Comparison of ENCODE assay signal across 32 mouse cellular contexts in genomic region chr7:135397096-135397495, GRCm38 (mm10). TPM values are rescaled to one million over a fixed set of nuclear protein-coding genes. Genes with fewer than 3 reads are reported as not detected.
DNase-seq lines count a peak whose midpoint lies in the region; ATAC-seq lines count a peak whose summit lies in the region.
"Had no signal": no experiment of that assay in that cellular context is flagged by ENCODE, and none has a peak within 500 bp of the region (broad histone marks: within the 10 kb centered on the region; RNA-seq: fewer than 3 reads in every experiment).

No protein-coding gene starts in this region.

- no peaks in the 10 kb centered on the region for H3K9me3 ChIP-seq in heart, embryonic 10.5 days
- H3K9me3 ChIP-seq in heart, embryonic 13.5 days, result no peaks in the 10 kb centered on the region
- H3K9me3 ChIP-seq in liver, embryonic 13.5 days (replicated peaks), result no peaks in the 10 kb centered on the region
- no peaks in the 10 kb centered on the region for H3K9me3 ChIP-seq in liver, embryonic 15.5 days (replicated peaks)
- H3K9me3 ChIP-seq: embryonic facial prominence, embryonic 12.5 days; embryonic facial prominence, embryonic 15.5 days; forebrain, embryonic 12.5 days; hindbrain, embryonic 10.5 days; hindbrain, embryonic 13.5 days; intestine, embryonic 15.5 days had no signal

- DNase-seq in heart, embryonic 10.5 days (ENCODE audit: low spot score), result peak; percentile 67
- DNase-seq in heart, postnatal 14 days, result no peak
- DNase-seq in heart, postnatal 10 days, result no peak
- DNase-seq in liver, embryonic 13.5 days, result no peak
- DNase-seq: adrenal gland, adult 2 months; adrenal gland, postnatal 14 days; cerebellum, adult 11 months; cerebellum, adult 2 months; cerebellum, adult 9-11 months; cerebellum, postnatal 25 days; gastrocnemius, postnatal 10 days; heart, adult 18-20 months; kidney, adult 11 months had no signal

- H3K9ac ChIP-seq in heart, embryonic 13.5 days, result no peak overlapping the region
- no peak overlapping the region for H3K9ac ChIP-seq in liver, embryonic 13.5 days
- no peak overlapping the region for H3K9ac ChIP-seq in liver, embryonic 15.5 days
- H3K9ac ChIP-seq: embryonic facial prominence, embryonic 12.5 days; embryonic facial prominence, embryonic 15.5 days; forebrain, embryonic 12.5 days; hindbrain, embryonic 13.5 days; intestine, embryonic 15.5 days had no signal

- no peak overlapping the region for H3K4me3 ChIP-seq in heart, embryonic 10.5 days
- H3K4me3 ChIP-seq in heart, embryonic 13.5 days, result no peak overlapping the region
- H3K4me3 ChIP-seq in liver, embryonic 13.5 days (replicated peaks), result no peak overlapping the region
- H3K4me3 ChIP-seq in liver, embryonic 15.5 days (replicated peaks), result no peak overlapping the region
- H3K4me3 ChIP-seq: embryonic facial prominence, embryonic 12.5 days; embryonic facial prominence, embryonic 15.5 days; forebrain, embryonic 12.5 days; hindbrain, embryonic 10.5 days; hindbrain, embryonic 13.5 days; intestine, embryonic 15.5 days had no signal

- no peaks in the 10 kb centered on the region for H3K27me3 ChIP-seq in heart, embryonic 10.5 days (ENCODE audit: insufficient read depth, poor library complexity, severe bottlenecking)
- H3K27me3 ChIP-seq in heart, embryonic 13.5 days (replicated peaks), result peaks cover 14% of the 10 kb centered on the region
- H3K27me3 ChIP-seq in liver, embryonic 13.5 days, result peaks cover 7% of the 10 kb centered on the region
- H3K27me3 ChIP-seq in liver, embryonic 15.5 days, result peaks cover 27% of the 10 kb centered on the region
- H3K27me3 ChIP-seq: embryonic facial prominence, embryonic 12.5 days; embryonic facial prominence, embryonic 15.5 days; intestine, embryonic 15.5 days had no signal

- 0 out of 2 replicates have a peak, but pooled peaks cover 4% of the 10 kb centered on the region for H3K4me1 ChIP-seq in heart, embryonic 10.5 days
- H3K4me1 ChIP-seq in heart, embryonic 13.5 days, result no peaks in the 10 kb centered on the region; the same call in 1 of the 2 replicates
- peaks cover 36% of the 10 kb centered on the region for H3K4me1 ChIP-seq in liver, embryonic 13.5 days (replicated peaks)
- peaks cover 22% of the 10 kb centered on the region for H3K4me1 ChIP-seq in liver, embryonic 15.5 days (replicated peaks)
- H3K4me1 ChIP-seq: embryonic facial prominence, embryonic 12.5 days; embryonic facial prominence, embryonic 15.5 days; intestine, embryonic 15.5 days had no signal

- no peak for ATAC-seq in heart, embryonic 13.5 days (ENCODE audit: extremely low read depth, insufficient number of reproducible peaks, low FRiP score, low TSS enrichment)
- ATAC-seq in liver, embryonic 13.5 days (ENCODE audit: low read depth), result no peak
- no peak for ATAC-seq in liver, embryonic 15.5 days (ENCODE audit: insufficient read depth)
- ATAC-seq: CD4-positive, CD25-positive, alpha-beta regulatory T cell, adult 4 months; forebrain, embryonic 16.5 days; hindbrain, embryonic 16.5 days; intestine, embryonic 15.5 days had no signal

- intact Hi-C loops in heart, postnatal 14 days (cut with DNase I), result no loop called here
- intact Hi-C loops in heart, postnatal 10 days (cut with DNase I), result no loop called here

- peak overlapping the region; percentile 40; the same call in 1 of the 2 replicates for H3K4me2 ChIP-seq in heart, embryonic 13.5 days
- no peak overlapping the region; the same call in 1 of the 2 replicates for H3K4me2 ChIP-seq in liver, embryonic 13.5 days
- H3K4me2 ChIP-seq in liver, embryonic 15.5 days, result no peak overlapping the region
- H3K4me2 ChIP-seq: embryonic facial prominence, embryonic 12.5 days; embryonic facial prominence, embryonic 15.5 days; forebrain, embryonic 12.5 days; hindbrain, embryonic 13.5 days; intestine, embryonic 15.5 days had no signal

- 64% methylated on average over 6 of the region's 6 CpGs for WGBS in heart, embryonic 10.5 days
- 62% methylated on average over 6 of the region's 6 CpGs for WGBS in heart, embryonic 13.5 days
- WGBS in liver, embryonic 13.5 days (ENCODE audit: insufficient replicate concordance), result 70% methylated on average over 6 of the region's 6 CpGs
- 60% methylated on average over 6 of the region's 6 CpGs for WGBS in liver, embryonic 15.5 days (ENCODE audit: insufficient replicate concordance)

- peak overlapping the region; percentile 52; the same call in 1 of the 2 replicates for H3K27ac ChIP-seq in heart, embryonic 10.5 days
- H3K27ac ChIP-seq in heart, embryonic 13.5 days (replicated peaks), result no peak overlapping the region; the same call in 1 of the 2 replicates
- H3K27ac ChIP-seq in liver, embryonic 13.5 days, result peak overlapping the region; percentile 76
- 0 out of 2 replicates have a peak overlapping the region, but pooled peaks have one; percentile 66 for H3K27ac ChIP-seq in liver, embryonic 15.5 days (replicated peaks)
- H3K27ac ChIP-seq: embryonic facial prominence, embryonic 12.5 days; embryonic facial prominence, embryonic 15.5 days; forebrain, embryonic 12.5 days; hindbrain, embryonic 10.5 days; hindbrain, embryonic 13.5 days; intestine, embryonic 15.5 days had no signal

- no peaks in the 10 kb centered on the region for H3K36me3 ChIP-seq in heart, embryonic 10.5 days
- no peaks in the 10 kb centered on the region for H3K36me3 ChIP-seq in heart, embryonic 13.5 days
- no peaks in the 10 kb centered on the region for H3K36me3 ChIP-seq in liver, embryonic 13.5 days
- no peaks in the 10 kb centered on the region for H3K36me3 ChIP-seq in liver, embryonic 15.5 days (replicated peaks)
- H3K36me3 ChIP-seq: embryonic facial prominence, embryonic 12.5 days; embryonic facial prominence, embryonic 15.5 days; forebrain, embryonic 12.5 days; hindbrain, embryonic 10.5 days; hindbrain, embryonic 13.5 days; intestine, embryonic 15.5 days had no signal

RNA-seq across cellular contexts. Expression of gene Foxi2, which starts 13.0 kb away (rescaled TPM):
- polyA plus RNA-seq in heart, embryonic 10.5 days (2016; fragmentation: Nextera tagmentation; extraction: Ambion mirVana), result 0.83 and 2.0 TPM in 2 replicates
- not detected for total RNA-seq in heart, postnatal 14 days (2021)
- not detected in 2 replicates for polyA plus RNA-seq in heart, embryonic 13.5 days (2015; fragmentation: Nextera tagmentation; extraction: Ambion mirVana)
- total RNA-seq in heart, postnatal 10 days (2021), result not detected
- polyA plus RNA-seq in liver, embryonic 13.5 days (2015; fragmentation: Nextera tagmentation; extraction: Ambion mirVana), result not detected in 2 replicates
- not detected in 2 replicates for polyA plus RNA-seq in liver, embryonic 15.5 days (2015; fragmentation: Nextera tagmentation; extraction: Ambion mirVana)
- total RNA-seq: adrenal gland, adult 2 months; adrenal gland, postnatal 14 days; adrenal gland, postnatal 4 days; common myeloid progenitor, adult 5-6 weeks; gastrocnemius, adult 18-20 months; gastrocnemius, postnatal 10 days; gastrocnemius, postnatal 4 days; heart, adult 18-20 months; MEL had no signal
- polyA plus RNA-seq: adrenal gland, adult 2 months; C2C12; CD4-positive, CD25-positive, alpha-beta regulatory T cell, adult 4 months; cerebellum, adult 2 months; forebrain, embryonic 16.5 days; heart, embryonic 14.5 days; heart, postnatal 0 days; hindbrain, embryonic 13.5 days; intestine, embryonic 15.5 days had no signal
